Mouse (Mus musculus): ENCODE results near the gene Olfr975. TPM values are rescaled to one million over a fixed set of nuclear protein-coding genes. Genes with fewer than 3 reads are reported as not detected.

Olfr975 gene
- polyA plus RNA-seq, 1 experiment from 2014 or later: not detected

Other genes starting within 250 kb of the Olfr975 start
- gene Olfr149, start 244.9 kb downstream of the Olfr975 start, polyA plus RNA-seq (2016; fragmentation: Nextera tagmentation; extraction: Ambion mirVana): not detected in 2 replicates
- not detected in 2 replicates for gene Olfr965, start 240.7 kb downstream of the Olfr975 start, polyA plus RNA-seq (2016; fragmentation: Nextera tagmentation; extraction: Ambion mirVana)
- gene Olfr150, start 221.1 kb downstream of the Olfr975 start, polyA plus RNA-seq (2016; fragmentation: Nextera tagmentation; extraction: Ambion mirVana): not detected in 2 replicates
- gene Olfr967, start 205.8 kb downstream of the Olfr975 start, polyA plus RNA-seq (2016; fragmentation: Nextera tagmentation; extraction: Ambion mirVana): not detected in 2 replicates
- not detected in 2 replicates for gene Olfr968, start 168.8 kb downstream of the Olfr975 start, polyA plus RNA-seq (2016; fragmentation: Nextera tagmentation; extraction: Ambion mirVana)
- not detected in 2 replicates for gene Olfr969, start 161.1 kb downstream of the Olfr975 start, polyA plus RNA-seq (2016; fragmentation: Nextera tagmentation; extraction: Ambion mirVana)
- not detected in 2 replicates for gene Olfr970, start 143.2 kb downstream of the Olfr975 start, polyA plus RNA-seq (2016; fragmentation: Nextera tagmentation; extraction: Ambion mirVana)
- gene Olfr971, start 115.2 kb downstream of the Olfr975 start, polyA plus RNA-seq (2016; fragmentation: Nextera tagmentation; extraction: Ambion mirVana): not detected in 2 replicates
- not detected in 2 replicates for gene Olfr972, start 85.6 kb downstream of the Olfr975 start, polyA plus RNA-seq (2016; fragmentation: Nextera tagmentation; extraction: Ambion mirVana)
- gene Olfr229, start 44.7 kb downstream of the Olfr975 start, polyA plus RNA-seq (2016; fragmentation: Nextera tagmentation; extraction: Ambion mirVana): not detected in 2 replicates
- not detected in 2 replicates for gene Olfr974, start 14.5 kb downstream of the Olfr975 start, polyA plus RNA-seq (2016; fragmentation: Nextera tagmentation; extraction: Ambion mirVana)
- gene Olfr976, start 9.1 kb upstream of the Olfr975 start, polyA plus RNA-seq (2016; fragmentation: Nextera tagmentation; extraction: Ambion mirVana): not detected in 2 replicates
- gene Olfr978, start 40.1 kb upstream of the Olfr975 start, polyA plus RNA-seq (2016; fragmentation: Nextera tagmentation; extraction: Ambion mirVana): not detected in 2 replicates
- not detected in 2 replicates for gene Olfr979, start 51.4 kb upstream of the Olfr975 start, polyA plus RNA-seq (2016; fragmentation: Nextera tagmentation; extraction: Ambion mirVana)
- gene Olfr980, start 57.5 kb upstream of the Olfr975 start, polyA plus RNA-seq (2016; fragmentation: Nextera tagmentation; extraction: Ambion mirVana): not detected in 2 replicates
- gene Olfr981, start 69.4 kb upstream of the Olfr975 start, polyA plus RNA-seq (2016; fragmentation: Nextera tagmentation; extraction: Ambion mirVana): not detected in 2 replicates
- not detected in 2 replicates for gene Olfr982, start 121.8 kb upstream of the Olfr975 start, polyA plus RNA-seq (2016; fragmentation: Nextera tagmentation; extraction: Ambion mirVana)
- not detected in 2 replicates for gene Olfr983, start 141.5 kb upstream of the Olfr975 start, polyA plus RNA-seq (2016; fragmentation: Nextera tagmentation; extraction: Ambion mirVana)
- gene Olfr984, start 162.2 kb upstream of the Olfr975 start, polyA plus RNA-seq (2016; fragmentation: Nextera tagmentation; extraction: Ambion mirVana): not detected in 2 replicates
- not detected in 2 replicates for gene Olfr985, start 178.1 kb upstream of the Olfr975 start, polyA plus RNA-seq (2016; fragmentation: Nextera tagmentation; extraction: Ambion mirVana)
- gene Tmem225, start 196.1 kb upstream of the Olfr975 start, polyA plus RNA-seq (2016; fragmentation: Nextera tagmentation; extraction: Ambion mirVana): not detected in 2 replicates
- not detected in 2 replicates for gene Olfr986, start 228.9 kb upstream of the Olfr975 start, polyA plus RNA-seq (2016; fragmentation: Nextera tagmentation; extraction: Ambion mirVana)
- 4.2 and 4.8 TPM in 2 replicates for gene Zfp202, start 240.3 kb upstream of the Olfr975 start, polyA plus RNA-seq (2016; fragmentation: Nextera tagmentation; extraction: Ambion mirVana)

Data from heart, embryonic 12.5 days (tissue).